Mouse (Mus musculus) bone marrow, adult 2 months (tissue): Measurements from ENCODE around the gene Dnaja4.

Experiments
- CTCF ChIP-seq: fragments of 200-500 bp; IDR thresholded peaks from 2 replicates; pipeline ENCODE4 v1.5.1; 2011; ENCODE audit warnings: low read length, control low read depth; ENCODE audit not compliant: control insufficient read depth, insufficient read depth
- POLR2A ChIP-seq: fragments of 200-500 bp; IDR thresholded peaks from 2 replicates; pipeline ENCODE4 v1.6.1; 2011; ENCODE audit warnings: low read depth, mild to moderate bottlenecking, control low read depth, low read length, borderline replicate concordance; ENCODE audit not compliant: control insufficient read depth

GRCm38 (mm10) chr9:54707288-54707999, 8.8 kb downstream of the Dnaja4 start:
- TF ChIP-seq CTCF (no peak), POLR2A (no peak)
